Mouse (Mus musculus) liver, postnatal 0 days (tissue): Measurements from ENCODE around the gene Amelx. TPM values are rescaled to one million over a fixed set of nuclear protein-coding genes. Genes with fewer than 3 reads are reported as not detected.

Experiments used
- ATAC-seq: fragments of 200-750 bp; cut with Nextera tagmentation; 2 replicates; pipeline ENCODE4 v1.8.0; 2017; ENCODE audit warnings: mild to moderate bottlenecking, moderate library complexity
- DNase-seq: peaks from one replicate; pipeline ENCODE4 v3.0.0-alpha.2; 2016
- H3K27ac ChIP-seq: fragments of 300-500 bp; sonication (generic); 2 replicates; pipeline ENCODE4 v1.5.1; 2014; ENCODE audit warnings: antibody characterized with exemption, moderate library complexity, mild to moderate bottlenecking, low read depth
- H3K27me3 ChIP-seq: fragments of 300-500 bp; sonication (generic); 2 replicates; pipeline ENCODE4 v1.6.1; 2014; ENCODE audit warnings: low read length, control low read depth, mixed read lengths; ENCODE audit not compliant: insufficient read depth
- H3K36me3 ChIP-seq: fragments of 300-500 bp; sonication (generic); replicated peaks from 2 replicates; pipeline ENCODE4 v1.6.1; 2014; ENCODE audit warnings: mild to moderate bottlenecking, control low read depth, low read length, moderate library complexity, mixed read lengths; ENCODE audit not compliant: insufficient read depth
- H3K4me1 ChIP-seq: fragments of 300-500 bp; sonication (generic); 2 replicates; pipeline ENCODE4 v1.6.1; 2014; ENCODE audit warnings: antibody characterized with exemption, mild to moderate bottlenecking, control low read depth; ENCODE audit not compliant: insufficient read depth
- H3K4me2 ChIP-seq: fragments of 300-500 bp; sonication (generic); 2 replicates; pipeline ENCODE4 v1.6.1; 2014; ENCODE audit warnings: low read depth, mild to moderate bottlenecking, low read length, moderate library complexity, mixed read lengths
- H3K4me3 ChIP-seq: fragments of 300-500 bp; sonication (generic); 2 replicates; pipeline ENCODE4 v1.5.1; 2014; ENCODE audit warnings: low read depth, low read length
- H3K9ac ChIP-seq: fragments of 300-500 bp; sonication (generic); replicated peaks from 2 replicates; pipeline ENCODE4 v1.6.1; 2014; ENCODE audit warnings: mild to moderate bottlenecking, moderate library complexity
- H3K9me3 ChIP-seq: fragments of 300-500 bp; sonication (generic); 2 replicates; pipeline ENCODE4 v1.6.1; 2016; ENCODE audit warnings: mild to moderate bottlenecking, control low read depth, low read length, mixed read lengths
- CTCF ChIP-seq: sonication (generic); IDR thresholded peaks from 2 replicates; pipeline ENCODE4 v1.5.1; 2016; ENCODE audit warnings: antibody characterized with exemption, low read depth
- EP300 ChIP-seq: IDR thresholded peaks from 2 replicates; pipeline ENCODE4 v1.6.1; 2016; ENCODE audit warnings: antibody characterized with exemption, low read depth, mild to moderate bottlenecking
- WGBS: fragments of 180-500 bp; shearing (Covaris S2); extraction: QIAGEN DNeasy Blood & Tissue Kit; methylation state at CpG from one replicate; pipeline ENCODE4 v1.1.7; 2014; ENCODE audit not compliant: insufficient replicate concordance; 5-methylcytosine and 5-hydroxymethylcytosine counted together
- polyA plus RNA-seq: library from polyadenylated mRNA; unstranded; fragments of >200 nt; fragmentation: Nextera tagmentation; extraction: Ambion mirVana; gene quantifications from 2 replicates; pipeline ENCODE4 v1.2.1, GENCODE M21; 2015

The Amelx gene
- polyA plus RNA-seq, 1 experiment from 2014 or later, result not detected

- H3K9me3 ChIP-seq, result no peaks in the 10 kb centered on the region
- no peak for DNase-seq
- WGBS, result 51% methylated on average over 6 of the region's 6 CpGs
Observed at GRCm38 (mm10) chrX:169158385-169158784, 28.6 kb downstream of the Amelx start.

GRCm38 (mm10) chrX:169153805-169154204, 33.2 kb downstream of the Amelx start:
- DNase-seq (no peak), ATAC-seq (no peak)
- Histone ChIP-seq H3K36me3 (no peaks in the 10 kb centered on the region), H3K27me3 (no peaks in the 10 kb centered on the region), H3K9me3 (no peaks in the 10 kb centered on the region), H3K4me3 (no peak overlapping the region), H3K9ac (no peak overlapping the region), H3K4me2 (no peak overlapping the region), H3K27ac (no peak overlapping the region), H3K4me1 (no peaks in the 10 kb centered on the region)
- TF ChIP-seq CTCF (no peak), EP300 (no peak)

More at GRCm38 (mm10) chrX:169158385-169158784, 28.6 kb downstream of the Amelx start:
- H3K27ac ChIP-seq, result no peak overlapping the region
- 0 out of 2 replicates have a peak, but pooled peaks have one; percentile 29 for ATAC-seq
- H3K9ac ChIP-seq, result no peak overlapping the region
- no peak for TF ChIP-seq CTCF
- peak; percentile 37; the same call in 1 of the 2 replicates for TF ChIP-seq EP300
- H3K4me3 ChIP-seq, result no peak overlapping the region
- H3K4me2 ChIP-seq, result no peak overlapping the region
- H3K36me3 ChIP-seq, result no peaks in the 10 kb centered on the region
- H3K27me3 ChIP-seq, result no peaks in the 10 kb centered on the region
- H3K4me1 ChIP-seq, result no peaks in the 10 kb centered on the region

- Histone ChIP-seq H3K9me3 (no peaks in the 10 kb centered on the region), H3K4me1 (no peaks in the 10 kb centered on the region), H3K27ac (no peak overlapping the region), H3K36me3 (no peaks in the 10 kb centered on the region), H3K27me3 (no peaks in the 10 kb centered on the region), H3K9ac (no peak overlapping the region), H3K4me3 (no peak overlapping the region), H3K4me2 (no peak overlapping the region)
- ATAC-seq (no peak), DNase-seq (no peak)
- 73% methylated on average over 9 of the region's 9 CpGs for WGBS
- TF ChIP-seq CTCF (no peak), EP300 (no peak)
Observed at GRCm38 (mm10) chrX:169140467-169140866, 46.5 kb downstream of the Amelx start.

- no peak for TF ChIP-seq CTCF
- TF ChIP-seq EP300, result no peak
- Histone ChIP-seq H3K9me3 (no peaks in the 10 kb centered on the region), H3K27me3 (no peaks in the 10 kb centered on the region), H3K4me3 (no peak overlapping the region), H3K27ac (no peak overlapping the region), H3K36me3 (no peaks in the 10 kb centered on the region), H3K4me1 (no peaks in the 10 kb centered on the region), H3K9ac (no peak overlapping the region), H3K4me2 (no peak overlapping the region)
- ATAC-seq, result no peak
- 82% methylated on average over 7 of the region's 7 CpGs for WGBS
- no peak for DNase-seq
Observed at GRCm38 (mm10) chrX:169139758-169140157, 47.2 kb downstream of the Amelx start.

Other genes starting within 250 kb of the Amelx start
- gene Hccs, start 133.2 kb upstream of the Amelx start, polyA plus RNA-seq, result 13.0 and 14.1 TPM in 2 replicates